Mouse (Mus musculus) bone marrow macrophage, adult 2 months (primary cell): ENCODE results near the gene 2810004N23Rik. TPM values are rescaled to one million over a fixed set of nuclear protein-coding genes. Genes with fewer than 3 reads are reported as not detected.

Experiments used
- H3K27ac ChIP-seq: 2 replicates; pipeline ENCODE4 v1.5.1; 2012; ENCODE audit warnings: low read depth, low read length; ENCODE audit not compliant: insufficient read depth
- H3K4me1 ChIP-seq: 2 replicates; pipeline ENCODE4 v1.6.1; 2012; ENCODE audit warnings: low read length; ENCODE audit not compliant: control insufficient read depth, insufficient read depth
- H3K4me3 ChIP-seq: 2 replicates; pipeline ENCODE4 v1.5.1; 2012; ENCODE audit warnings: mild to moderate bottlenecking, low read length, moderate library complexity; ENCODE audit not compliant: insufficient read depth
- CTCF ChIP-seq: IDR thresholded peaks from 2 replicates; pipeline ENCODE4 v1.5.1; 2012; ENCODE audit warnings: low read depth, mild to moderate bottlenecking, low read length, moderate library complexity
- POLR2A ChIP-seq: IDR thresholded peaks from 2 replicates; pipeline ENCODE4 v1.6.1; 2012; ENCODE audit warnings: mild to moderate bottlenecking, low read depth, low read length, borderline replicate concordance
- polyA plus RNA-seq: library from polyadenylated mRNA; stranded (reverse); fragments of >200 nt; gene quantifications from 2 replicates; pipeline ENCODE4 v1.2.4, GENCODE M21; 2012; ENCODE audit not compliant: missing spikeins, insufficient read depth, insufficient read length

Gene 2810004N23Rik
- polyA plus RNA-seq, 1 experiment = 12.8 TPM

GRCm38 (mm10) chr8:124839371-124839770, 23.5 kb downstream of the 2810004N23Rik start:
- Histone ChIP-seq H3K4me1 (no peaks in the 10 kb centered on the region), H3K27ac (no peak overlapping the region), H3K4me3 (no peak overlapping the region)
- TF ChIP-seq CTCF (no peak), POLR2A (no peak)

- no peak for TF ChIP-seq POLR2A
- no peak for TF ChIP-seq CTCF
- Histone ChIP-seq H3K27ac (no peak overlapping the region), H3K4me3 (no peak overlapping the region), H3K4me1 (no peaks in the 10 kb centered on the region)
These were observed 25.0 kb downstream of the 2810004N23Rik start for GRCm38 (mm10) chr8:124837956-124838355.

DNA sequence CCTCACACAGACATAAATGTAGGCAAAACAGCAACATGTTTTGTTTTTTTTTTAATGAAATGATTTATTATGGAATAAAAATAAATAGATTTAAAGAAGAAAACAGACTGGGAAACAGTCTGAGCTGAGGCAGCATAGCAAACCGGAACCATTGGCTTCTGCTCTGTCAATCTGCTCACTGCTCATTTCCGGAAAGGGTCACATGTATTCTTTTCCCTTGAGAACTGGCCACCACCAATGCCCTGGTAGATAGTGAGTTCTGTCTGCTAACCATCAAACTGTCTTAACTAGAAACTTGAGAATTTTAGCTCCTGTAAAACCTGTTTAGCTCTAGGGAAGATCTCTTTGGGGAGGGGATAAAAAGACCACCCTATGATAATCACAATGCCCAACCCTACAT, 26.0 kb downstream of the 2810004N23Rik start:
- no peaks in the 10 kb centered on the region for H3K4me1 ChIP-seq
- TF ChIP-seq POLR2A (no peak), CTCF (no peak)
- no peak overlapping the region for H3K4me3 ChIP-seq
- H3K27ac ChIP-seq = no peak overlapping the region

DNA sequence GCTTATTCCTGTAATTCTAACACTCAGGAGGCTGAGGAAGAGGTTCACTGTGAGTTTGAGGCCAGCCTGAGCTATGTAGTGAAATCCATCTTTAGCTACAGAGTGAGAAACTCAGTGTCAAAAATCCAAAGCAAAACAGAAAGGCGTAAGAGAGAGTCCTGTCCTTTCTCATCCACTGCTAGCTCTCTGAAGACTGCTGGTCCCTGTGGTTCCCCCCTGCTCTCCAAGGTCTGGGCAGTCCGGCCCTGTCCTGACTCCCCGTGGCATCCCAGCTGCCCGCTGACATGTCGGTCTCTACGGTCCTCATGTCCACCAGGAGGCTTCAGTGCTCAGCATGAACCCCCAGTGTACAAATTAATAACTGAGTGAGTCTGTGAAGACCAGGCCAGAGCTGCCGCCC, 26.6 kb downstream of the 2810004N23Rik start:
- Histone ChIP-seq H3K4me3 (no peak overlapping the region), H3K4me1 (no peaks in the 10 kb centered on the region; the same call in 1 of the 2 replicates), H3K27ac (no peak overlapping the region)
- no peak for TF ChIP-seq CTCF
- no peak for TF ChIP-seq POLR2A

- no peak overlapping the region for H3K27ac ChIP-seq
- peaks cover under 1% of the 10 kb centered on the region for H3K4me1 ChIP-seq
- no peak for TF ChIP-seq CTCF
- H3K4me3 ChIP-seq = no peak overlapping the region
These were observed 27.1 kb downstream of the 2810004N23Rik start for GRCm38 (mm10) chr8:124835848-124836247.

DNA sequence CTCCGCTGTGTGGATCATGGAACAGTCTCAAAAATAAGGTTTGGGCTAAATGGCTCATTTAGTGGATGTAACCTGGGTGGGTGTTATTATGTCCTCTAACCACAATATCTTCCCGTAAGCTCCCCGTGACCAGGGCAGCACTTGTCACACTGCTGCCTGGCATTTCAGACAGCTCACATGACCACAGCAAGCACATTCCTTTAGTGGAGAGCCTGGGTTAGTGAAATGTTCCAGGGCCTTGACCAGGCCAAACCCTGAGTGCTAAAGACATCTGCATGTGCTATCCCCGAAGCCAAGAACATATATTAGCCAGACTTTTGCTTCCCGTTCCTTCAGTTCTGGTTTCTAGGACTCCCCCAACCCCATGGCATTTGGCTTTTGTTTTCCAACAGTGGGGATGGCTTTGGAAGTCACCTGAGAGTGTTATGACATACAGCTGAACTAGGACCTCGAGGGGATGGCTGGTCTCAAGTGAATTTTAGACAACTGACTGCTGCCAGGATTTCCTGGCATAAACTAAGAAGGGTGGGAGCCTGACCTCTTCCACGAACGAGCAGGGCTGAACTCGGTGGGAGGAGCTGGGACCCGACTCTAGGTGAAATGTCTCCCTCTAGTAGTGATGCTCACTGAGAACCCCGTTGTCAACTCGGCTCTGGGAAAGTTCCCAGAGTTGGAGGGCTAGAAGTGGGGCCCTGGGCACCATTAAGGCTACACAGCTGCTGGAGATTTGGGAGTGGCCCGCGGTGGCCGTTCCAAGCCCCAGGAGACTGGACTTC, 29.3 kb downstream of the 2810004N23Rik start:
- no peak overlapping the region for H3K27ac ChIP-seq
- H3K4me3 ChIP-seq = no peak overlapping the region
- TF ChIP-seq CTCF (no peak), POLR2A (no peak)

GRCm38 (mm10) chr8:124831941-124832340, 31.0 kb downstream of the 2810004N23Rik start:
- Histone ChIP-seq H3K27ac (no peak overlapping the region), H3K4me3 (no peak overlapping the region)
- TF ChIP-seq POLR2A = no peak
- TF ChIP-seq CTCF = no peak

More for the DNA sequence above, 29.3 kb downstream of the 2810004N23Rik start:
- H3K4me1 ChIP-seq = peaks cover 12% of the 10 kb centered on the region

GRCm38 (mm10) chr8:124831531-124831930, 31.4 kb downstream of the 2810004N23Rik start:
- H3K27ac ChIP-seq = no peak overlapping the region
- TF ChIP-seq CTCF (no peak), POLR2A (no peak)
- H3K4me3 ChIP-seq = no peak overlapping the region
- peaks cover 17% of the 10 kb centered on the region for H3K4me1 ChIP-seq

More at GRCm38 (mm10) chr8:124831941-124832340, 31.0 kb downstream of the 2810004N23Rik start:
- peaks cover 15% of the 10 kb centered on the region for H3K4me1 ChIP-seq

GRCm38 (mm10) chr8:124830050-124830449, 32.9 kb downstream of the 2810004N23Rik start:
- TF ChIP-seq POLR2A (no peak), CTCF (no peak)
- H3K4me1 ChIP-seq = peaks cover 18% of the 10 kb centered on the region
- H3K27ac ChIP-seq = no peak overlapping the region
- no peak overlapping the region for H3K4me3 ChIP-seq

DNA sequence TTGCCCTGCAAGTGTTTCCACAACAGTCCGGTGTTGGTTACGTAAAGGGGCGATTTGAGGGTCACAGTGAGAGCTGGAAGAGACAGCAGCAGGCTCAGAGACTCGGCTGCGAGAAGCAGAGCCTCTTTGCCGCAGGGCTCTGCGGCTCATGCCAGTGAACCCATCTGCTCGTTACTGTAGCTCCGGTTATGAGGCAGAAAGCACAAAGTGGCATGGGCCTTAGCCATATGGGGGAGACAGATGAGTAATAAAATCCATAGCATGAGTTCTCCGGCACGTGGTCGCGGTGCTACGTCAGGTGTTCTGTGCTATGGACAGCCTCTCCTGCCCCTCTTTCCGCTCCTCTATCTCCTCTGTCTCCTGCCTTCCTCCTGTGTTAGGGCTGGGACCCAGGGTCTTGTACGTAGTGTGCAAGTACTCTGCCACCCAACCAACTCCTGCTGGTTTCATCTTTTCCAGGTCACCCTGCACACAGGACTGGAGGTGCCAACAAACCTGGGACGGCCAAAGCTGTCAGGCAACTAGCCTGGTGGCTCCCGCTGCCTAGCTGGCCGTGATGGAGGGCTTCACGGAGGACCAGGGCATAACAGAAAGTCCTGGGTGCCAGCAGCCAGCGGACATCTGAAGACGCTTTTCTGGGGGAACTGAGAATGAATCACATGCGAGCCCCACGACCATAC, 34.2 kb downstream of the 2810004N23Rik start:
- H3K4me3 ChIP-seq = no peak overlapping the region
- H3K4me1 ChIP-seq = peaks cover 18% of the 10 kb centered on the region
- TF ChIP-seq CTCF (no peak), POLR2A (no peak)
- H3K27ac ChIP-seq = no peak overlapping the region
